Mouse (Mus musculus): Measurements from ENCODE around the gene Slit3.

The Slit3 gene

DNA sequence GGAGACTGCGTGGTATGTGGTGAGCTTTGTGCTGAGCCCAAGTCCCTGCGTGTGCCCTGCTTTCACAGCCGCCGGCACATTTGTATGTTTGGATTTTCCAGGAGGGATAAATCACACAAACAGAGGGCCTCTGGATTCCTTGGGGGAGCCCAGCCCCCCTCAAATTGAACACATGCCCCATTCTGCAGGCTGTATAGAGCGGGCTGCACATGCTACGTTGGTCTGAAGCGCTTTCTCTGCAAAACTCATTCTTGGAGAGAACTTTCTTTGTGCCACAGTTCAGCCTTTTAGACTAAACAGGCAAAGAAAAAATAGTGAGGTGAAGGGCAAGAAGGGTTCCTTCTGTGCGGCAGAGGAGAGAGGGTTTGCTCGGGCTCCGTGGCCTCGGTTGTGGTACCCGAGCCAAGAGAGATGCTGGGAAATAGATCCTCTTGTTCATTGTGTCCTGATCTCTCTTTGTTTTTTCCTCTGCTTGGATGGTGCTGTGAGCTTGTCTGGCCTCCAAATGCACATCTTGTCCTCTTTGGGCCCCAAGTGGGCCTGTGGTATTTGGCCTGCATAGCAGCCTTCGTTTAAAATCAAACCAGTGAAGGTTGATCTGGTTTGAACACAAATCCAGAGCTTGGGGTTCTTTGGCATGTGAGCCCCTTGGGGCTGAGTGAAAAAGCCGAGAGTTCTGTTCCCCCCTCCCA lies 295.5 kb downstream of the Slit3 start:
- DNase-seq, result no peak

DNA sequence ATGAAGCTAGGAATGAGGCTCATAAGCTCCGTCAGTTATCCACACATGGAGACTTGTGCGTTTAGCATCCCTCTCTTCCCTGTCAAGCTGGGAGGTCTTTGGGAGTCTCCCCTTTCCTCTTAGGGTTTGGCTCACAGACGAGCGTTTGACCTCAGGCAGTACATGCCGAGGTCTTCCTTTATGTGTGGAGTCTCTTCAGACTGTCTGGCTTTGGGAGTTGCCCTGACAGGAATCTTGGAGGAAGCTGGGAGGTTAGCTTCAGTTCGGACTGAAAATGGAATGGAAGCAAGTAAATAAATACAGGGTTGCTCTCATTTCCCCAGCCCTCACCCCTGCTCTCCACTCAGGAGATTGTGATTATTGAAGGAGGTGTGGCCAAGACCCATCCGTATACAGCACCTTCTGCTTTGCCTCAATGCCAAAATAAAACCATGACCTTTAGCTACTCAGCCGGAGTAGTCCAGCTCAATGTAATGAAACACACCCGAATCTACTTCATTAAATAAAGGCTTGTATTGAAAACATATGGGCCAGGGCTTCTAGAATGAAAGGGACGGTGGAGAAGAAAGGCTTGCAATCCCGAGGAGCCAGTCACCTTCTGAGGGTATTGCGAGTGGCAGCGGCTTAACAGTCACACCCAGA lies 297.0 kb downstream of the Slit3 start:
- DNase-seq, result no peak

DNA sequence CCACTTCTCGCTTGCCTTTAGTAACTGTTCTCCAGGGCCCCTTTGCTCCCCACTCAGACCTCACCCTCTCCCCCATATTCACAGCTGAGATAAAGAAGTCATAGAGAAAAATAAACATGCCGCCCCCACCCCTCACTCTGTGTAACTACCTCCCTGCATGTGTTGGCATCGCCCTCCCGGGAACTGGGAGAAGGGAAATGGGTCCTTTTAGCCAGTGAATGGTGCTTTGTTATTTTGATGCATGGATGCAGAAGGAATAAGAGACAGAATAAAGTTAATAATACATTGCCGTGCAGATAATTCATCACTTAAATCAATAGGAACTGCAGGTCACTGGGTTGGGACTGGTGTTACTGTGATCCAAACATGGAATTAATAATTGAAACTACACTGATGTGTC lies 298.0 kb downstream of the Slit3 start:
- DNase-seq, result no peak

DNA sequence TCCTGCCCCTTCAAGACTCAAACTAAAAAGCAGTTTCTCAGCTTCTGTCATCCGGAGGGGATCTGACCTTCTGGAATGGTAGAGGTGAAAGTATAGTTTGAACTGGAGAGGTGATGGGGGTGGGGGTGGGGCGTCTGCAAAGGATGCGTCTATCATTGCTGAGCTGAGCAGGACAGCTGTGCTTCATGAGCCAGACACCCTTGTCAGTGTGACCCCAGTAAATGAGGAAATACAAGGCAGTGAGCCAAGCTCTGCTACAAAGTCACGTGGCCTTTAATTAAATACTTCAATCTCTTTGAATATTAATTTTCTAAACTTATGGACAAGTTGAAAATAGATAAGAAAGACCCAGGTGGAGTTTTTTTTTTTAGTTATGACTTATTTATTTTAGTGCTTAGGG lies 300.7 kb downstream of the Slit3 start:
- DNase-seq, result no peak

DNA sequence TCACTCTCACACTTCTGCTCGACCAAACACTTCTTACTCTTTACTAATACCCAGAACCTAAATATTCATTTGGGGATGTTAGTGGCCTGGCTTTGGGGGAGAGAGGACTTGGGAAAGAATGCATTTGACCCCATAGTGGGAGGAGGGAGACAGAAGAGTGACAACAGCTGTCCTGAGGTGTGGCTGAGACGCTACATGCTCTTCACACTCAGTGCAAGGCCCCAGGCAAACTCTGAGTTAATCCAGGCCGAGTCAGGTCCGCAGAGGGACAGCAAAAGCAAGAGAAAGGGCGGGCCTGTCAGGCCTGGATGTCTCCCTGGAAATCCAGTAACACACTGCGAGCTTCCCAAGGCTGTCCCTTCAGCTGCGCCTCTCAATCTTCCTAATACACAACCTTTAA lies 307.0 kb downstream of the Slit3 start:
- DNase-seq, result no peak

DNA sequence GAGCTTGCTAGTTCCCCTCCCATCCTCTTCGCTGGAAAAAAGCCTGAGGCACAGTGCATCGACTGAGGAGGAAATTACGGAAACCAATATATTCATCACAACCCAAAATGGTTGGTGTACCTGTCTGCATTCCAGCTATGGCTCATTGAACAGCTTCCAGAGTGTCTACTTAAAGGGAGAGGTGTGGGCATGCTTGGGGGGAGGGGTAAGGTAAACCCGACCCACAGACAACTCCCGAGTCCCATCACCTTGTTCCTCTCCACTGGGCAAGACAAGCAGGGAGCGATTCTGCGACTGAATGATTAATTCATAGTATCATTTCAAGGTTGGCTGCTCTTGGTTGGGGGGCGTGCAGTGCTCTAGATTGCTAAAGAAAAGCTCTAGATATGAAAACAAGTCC lies 310.1 kb downstream of the Slit3 start:
- DNase-seq, result no peak

DNA sequence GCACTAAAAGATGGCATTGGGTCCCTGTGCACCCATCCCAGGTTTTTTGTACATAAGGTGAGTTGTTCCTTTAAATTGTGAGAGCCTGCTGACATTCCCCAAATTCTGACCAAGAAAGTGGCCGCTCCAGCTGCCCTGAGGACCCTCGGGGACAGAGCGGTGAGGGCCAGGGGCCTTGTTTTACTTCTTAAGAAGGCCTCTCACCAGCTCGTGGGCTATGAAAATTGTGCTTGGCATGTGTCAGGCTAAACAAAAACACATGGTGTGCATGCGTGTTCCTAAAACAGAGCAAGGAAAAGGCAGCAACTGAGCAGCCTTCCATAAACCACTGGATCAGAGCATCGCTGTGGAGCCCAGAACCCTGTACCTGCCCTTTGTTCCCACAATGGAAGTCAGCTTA lies 316.5 kb downstream of the Slit3 start:
- DNase-seq, result no peak

DNA sequence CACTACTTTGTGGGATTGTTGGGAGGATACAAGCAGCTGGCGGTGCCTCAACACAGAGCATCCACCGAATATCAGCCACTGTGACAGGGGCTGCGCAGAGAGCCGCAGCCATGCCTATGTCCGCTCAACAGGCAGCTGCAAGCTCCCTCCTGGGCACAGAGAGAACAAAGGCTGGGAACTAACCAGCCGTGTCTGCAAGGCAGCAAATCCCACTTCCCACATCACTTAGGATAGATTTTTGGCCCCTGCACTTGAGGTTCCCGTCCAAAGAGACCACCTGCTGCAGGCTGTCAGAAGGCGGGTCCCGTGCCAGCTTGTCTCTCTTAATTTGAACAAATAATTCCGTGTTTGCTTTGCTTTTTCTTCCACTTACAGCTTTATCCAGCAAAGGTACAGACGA lies 319.2 kb downstream of the Slit3 start:
- DNase-seq, result no peak

DNA sequence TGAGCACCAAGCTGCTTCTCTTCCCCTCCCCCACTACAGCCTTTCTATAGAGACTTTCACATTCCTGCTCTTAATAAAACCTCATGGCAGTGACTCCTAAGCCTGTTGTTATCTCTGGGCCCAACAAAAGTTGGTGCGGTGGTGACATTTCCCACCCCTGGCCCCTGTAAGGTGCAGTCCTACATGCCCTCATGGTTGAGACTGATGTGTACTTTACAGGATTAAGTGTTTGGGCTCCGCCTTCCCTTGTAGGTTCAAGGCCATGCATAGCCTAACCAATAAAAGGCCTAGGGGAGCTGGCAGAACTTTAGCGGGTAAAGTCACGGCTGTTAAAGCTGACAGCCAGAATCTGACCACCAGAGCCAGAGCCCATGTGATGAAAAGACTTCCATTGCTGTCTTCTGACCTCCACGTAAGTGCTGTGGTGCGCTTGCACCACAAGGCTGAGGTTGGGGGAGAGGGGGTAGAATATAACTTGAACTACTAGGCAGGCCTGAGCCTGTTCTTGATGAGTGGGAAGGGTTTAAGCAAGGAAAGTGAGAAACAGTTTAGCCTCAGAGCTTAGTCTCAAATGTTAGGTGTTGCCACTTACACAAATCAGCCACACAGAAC lies 323.6 kb downstream of the Slit3 start:
- no peak for DNase-seq

DNA sequence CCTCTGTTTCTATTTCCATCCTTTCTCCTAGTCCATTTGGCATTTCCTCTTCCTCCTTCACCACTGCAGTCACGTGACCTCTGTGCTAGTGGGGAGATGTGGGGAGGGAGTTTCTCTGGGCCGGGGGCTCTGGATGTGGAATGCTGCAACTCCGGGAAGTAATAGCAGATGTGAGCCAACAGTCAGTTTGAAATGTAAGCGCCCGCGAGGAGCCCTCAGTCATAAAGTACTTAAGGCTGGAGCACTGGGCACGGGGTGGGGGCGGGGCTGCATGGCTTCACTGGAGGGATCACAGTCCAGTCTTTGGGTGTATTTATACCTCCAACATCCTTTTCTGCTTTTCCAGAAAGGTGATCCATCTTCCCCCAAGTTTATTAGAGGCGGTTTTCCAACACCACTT lies 326.9 kb downstream of the Slit3 start:
- no peak for DNase-seq

DNA sequence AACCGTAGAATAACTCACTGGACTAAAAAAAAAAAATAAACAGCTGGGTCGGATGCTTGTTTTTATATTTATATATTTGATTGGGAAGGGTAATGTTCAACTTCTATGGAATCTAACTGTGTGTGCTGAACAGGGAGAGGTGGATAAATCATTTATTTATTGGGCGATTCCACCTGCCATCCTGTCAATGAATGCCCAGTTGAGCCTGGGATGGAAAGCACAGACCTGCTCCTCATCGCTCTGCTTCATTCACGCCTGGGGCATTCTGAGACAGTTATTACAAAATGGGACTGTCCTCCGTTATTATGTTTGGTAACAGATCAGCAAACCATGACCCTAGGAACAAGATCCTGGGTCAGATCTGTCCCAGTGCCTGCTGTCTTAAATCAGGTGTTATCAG lies 328.2 kb downstream of the Slit3 start:
- DNase-seq, result peak; percentile 27

DNA sequence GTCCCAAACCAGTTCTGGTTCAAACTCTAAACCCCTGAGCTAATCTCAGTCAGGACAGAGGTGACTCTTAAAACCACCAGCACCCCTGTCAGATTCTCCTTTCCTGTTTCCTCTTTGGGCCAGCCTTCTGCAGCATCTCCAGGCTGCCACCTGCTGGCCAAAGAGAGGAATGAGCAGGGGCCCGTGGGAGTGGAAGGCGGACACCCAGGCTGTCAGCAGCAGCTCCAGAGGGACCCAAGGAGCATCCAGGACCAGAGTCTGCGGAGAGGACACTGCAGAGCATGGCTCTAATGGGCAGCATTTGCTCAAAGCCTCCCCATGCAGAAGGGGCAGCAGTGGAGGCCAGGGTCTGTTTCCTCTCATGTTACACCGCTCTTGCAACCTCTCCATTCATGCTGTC lies 330.6 kb downstream of the Slit3 start:
- peak; percentile 74 for DNase-seq

DNA sequence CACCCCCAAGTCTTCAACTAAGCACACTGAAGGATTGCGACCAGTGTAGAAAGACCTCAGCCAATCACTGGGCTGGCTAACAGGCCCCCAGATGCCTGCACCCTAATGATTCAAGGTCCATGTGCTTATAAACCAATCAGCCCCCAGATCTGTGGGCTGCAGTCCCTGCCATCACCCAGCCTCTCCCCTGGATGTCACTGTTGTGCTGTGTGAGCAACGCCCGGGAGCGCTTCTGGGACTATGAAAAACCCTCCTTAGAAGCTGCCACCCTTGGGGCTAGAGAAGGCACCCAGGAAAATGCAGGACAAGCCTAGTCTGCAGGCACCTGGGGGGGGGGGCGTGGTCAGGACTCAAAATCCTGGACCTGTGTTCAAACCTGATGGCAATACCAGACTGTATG lies 331.4 kb downstream of the Slit3 start:
- no peak for DNase-seq

DNA sequence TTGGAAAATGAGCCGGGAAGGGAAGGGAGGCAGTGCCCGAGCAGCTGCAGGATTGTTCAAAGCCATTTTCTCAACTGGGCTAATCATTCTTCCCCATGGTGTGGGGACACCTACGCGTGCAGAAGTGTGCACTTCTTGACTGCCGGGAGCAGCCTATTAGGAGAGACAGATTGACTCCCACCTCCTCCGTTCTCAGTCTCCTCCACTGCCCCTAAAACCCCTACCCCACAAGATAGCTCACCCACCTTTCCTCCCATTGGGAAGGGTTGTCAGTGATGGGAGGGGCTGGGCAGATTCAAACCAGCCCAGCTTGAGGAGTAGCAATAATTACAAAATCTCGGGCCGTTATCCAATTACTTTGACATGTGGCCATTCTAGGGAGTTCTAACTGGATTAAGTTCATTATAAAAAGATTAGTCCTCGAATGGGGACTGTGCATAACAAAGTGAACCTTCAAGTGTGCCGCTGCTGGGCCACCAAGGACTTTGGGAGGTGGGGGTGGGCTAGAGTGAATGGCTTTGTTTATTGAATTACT lies 333.2 kb downstream of the Slit3 start:
- no peak for DNase-seq

DNA sequence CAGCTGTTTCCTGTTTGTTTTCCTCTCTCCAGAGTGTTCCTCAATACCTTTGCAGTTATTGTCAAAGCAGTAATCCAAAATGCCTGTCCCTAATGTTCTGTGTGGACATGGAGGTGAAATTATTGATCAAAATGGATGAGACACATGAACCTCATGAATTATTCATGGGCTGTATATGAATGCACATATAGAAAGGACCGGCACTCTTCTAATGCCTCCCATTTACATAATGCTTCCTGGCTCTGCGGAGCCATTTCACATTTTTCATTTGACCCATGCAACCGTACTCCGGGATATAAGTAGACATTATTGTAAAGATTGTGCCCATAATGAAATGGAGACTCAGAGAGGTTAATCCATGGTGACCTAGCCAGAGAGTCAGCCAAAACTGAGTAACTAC lies 333.8 kb downstream of the Slit3 start:
- no peak for DNase-seq

DNA sequence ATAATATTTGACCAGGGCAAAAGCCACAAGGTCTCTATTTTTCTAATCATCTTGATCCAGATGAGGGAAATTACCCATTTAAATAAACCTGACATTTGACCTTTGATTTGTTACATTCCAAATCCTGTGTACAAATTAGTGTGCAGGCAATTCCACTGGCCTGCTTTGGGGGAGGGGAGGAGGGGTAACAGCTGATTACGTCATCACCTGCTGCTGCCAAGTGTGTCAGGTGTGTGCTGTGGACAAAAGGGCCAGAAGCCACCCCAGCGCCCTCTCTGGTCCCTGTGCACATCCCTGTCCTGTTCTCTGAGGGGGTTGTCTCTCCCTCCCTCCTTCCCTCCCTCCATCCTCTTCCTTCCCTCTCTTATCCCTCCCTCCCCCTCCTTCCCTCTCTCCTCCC lies 337.0 kb downstream of the Slit3 start:
- DNase-seq, result no peak

DNA sequence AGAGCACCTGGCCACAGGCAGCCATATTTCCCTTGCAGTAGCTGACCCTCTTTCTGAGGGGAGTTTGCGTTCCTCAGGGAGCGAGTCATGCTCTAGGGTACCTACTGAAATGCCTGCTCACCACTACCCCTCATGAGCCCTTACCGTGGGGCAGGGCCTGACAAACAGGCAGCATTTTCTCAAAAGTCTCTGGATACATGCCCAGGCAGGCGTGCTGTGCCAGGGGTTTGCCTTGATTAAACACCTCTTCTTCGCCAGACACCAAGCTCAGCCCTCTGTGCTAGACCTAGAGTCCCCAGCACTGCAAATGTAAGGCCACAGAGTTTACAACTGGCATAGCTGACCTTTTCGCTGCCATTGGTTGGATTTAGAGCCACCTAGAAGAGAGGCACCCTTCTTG lies 345.7 kb downstream of the Slit3 start:
- DNase-seq, result no peak

DNA sequence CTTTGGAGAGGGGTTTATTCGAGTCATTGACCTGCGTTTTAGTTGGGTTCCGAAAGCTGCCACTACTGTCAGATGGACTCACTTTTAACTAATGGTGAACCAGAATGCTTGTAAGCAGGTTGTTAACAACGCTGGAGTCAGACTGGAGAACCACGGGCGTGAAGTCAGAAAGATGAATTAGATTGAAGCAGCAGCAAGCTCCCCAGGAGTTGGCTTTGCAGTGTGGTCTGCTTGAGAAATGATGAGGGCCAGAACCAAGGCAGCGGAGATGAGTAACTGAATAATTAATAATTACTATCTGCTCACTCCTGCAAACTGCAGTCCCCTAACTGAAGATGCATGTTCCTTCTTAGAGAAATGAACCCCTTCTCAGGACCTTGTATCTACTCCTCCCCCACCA lies 347.8 kb downstream of the Slit3 start:
- DNase-seq, result no peak

DNA sequence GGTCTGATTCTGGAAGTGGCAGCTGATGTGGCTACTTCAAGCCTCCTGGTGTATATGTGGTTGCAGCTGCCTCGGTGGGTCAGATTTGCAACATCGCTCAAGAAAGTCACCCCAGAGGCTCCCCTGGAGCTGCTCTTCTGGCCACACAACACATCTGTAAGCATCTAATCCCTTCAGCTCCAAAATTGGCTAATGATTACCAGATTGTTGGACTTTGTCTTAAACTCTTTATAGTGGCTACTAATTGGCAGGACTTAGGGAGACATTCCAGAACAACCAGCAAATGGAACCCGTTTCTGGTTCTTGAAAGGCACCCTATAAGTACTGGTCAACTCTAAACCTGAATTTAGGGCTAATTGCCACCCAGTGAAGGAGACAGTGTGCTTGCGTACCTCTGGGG lies 348.9 kb downstream of the Slit3 start:
- peak; percentile 17 for DNase-seq

DNA sequence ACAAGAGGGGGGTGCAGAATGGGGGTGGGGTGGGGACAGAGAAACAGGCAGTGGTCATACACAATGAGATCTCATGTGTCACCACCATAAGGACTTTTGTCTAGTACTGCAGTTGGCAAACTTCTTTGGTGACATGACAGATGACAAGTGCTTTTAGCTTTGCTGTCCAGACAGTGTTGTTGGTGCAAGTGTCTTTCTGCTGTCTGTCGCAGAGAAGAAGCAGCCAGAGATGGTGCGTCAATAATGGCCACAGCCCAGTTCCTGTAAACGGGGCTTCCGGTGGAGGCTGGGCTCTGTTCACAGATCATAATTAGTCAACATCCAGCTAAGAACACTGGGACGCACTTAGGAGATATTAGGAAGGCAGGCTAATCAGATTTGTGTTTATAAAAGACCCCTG lies 349.8 kb downstream of the Slit3 start:
- no peak for DNase-seq

DNA sequence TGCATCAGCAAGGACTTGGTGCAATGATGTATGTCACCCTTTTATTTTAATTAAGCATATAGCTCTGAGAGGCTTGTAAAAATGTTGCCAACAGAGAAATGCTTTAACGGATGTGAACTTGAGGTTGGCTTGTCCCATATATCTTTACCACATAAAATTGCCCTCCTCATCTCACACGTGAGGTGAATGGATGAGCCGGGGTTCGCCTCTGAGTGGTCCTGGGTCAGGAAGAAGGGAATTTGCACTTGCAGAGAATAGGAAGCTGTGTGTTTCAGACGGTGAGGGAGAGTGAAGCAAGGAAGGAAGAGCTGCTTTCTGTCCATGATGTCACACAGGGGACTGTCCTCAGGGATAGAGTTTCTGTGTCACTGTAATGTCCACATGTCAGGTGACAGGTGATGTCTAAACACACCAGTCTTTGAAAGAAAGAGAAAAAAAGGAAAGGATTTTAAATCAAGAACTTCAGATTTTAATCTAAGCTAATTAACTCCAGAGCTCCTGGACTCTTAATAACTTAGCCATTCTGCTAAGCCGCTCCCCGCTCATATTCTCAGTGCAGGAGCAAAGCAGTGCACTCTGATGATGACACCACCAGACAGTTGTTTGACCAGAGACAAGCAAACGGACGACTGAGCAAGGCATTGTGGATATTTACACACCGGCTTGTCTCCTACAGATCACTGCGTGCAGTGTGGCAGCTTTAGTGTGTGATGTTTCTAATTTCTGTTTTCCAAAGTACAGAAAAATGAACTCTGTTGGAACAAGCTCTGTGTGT lies 352.0 kb downstream of the Slit3 start:
- no peak for DNase-seq

DNA sequence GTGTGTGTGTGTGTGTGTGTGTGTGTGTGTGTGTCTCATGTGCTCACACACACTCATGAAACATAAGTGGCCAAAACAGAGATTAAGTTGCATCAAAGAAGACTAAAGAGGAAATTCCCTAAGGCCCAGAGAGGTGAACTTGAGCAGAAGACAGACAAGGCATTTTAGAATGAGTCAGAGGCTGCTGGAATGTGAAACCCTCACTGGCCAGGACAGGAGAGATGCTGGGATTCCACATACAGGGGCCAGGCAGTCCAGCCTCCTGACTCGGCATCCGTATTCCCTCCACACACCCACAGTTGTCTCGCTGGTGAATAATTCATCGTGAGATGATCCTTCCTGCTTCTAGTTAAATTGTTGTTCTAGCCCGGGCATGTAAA lies 352.6 kb downstream of the Slit3 start:
- DNase-seq, result no peak

DNA sequence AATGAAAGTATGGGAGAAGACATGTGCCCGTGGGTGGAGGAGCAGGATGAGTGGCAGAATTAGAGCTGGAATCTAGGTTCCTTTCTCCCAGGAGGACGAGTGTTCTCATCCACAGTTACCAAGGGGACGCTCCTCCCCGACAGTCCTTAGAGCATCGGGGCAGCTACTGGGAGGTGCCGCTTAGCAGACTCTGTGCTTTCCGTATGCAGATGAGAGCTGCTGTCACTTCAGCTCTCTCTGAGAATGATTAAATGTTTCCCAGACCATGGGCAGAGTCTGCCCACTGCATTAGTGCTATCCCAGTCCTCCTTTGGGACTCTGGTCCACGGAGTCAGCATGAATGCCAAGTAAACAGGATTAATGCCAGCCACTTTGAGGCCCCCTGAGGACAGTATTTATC lies 359.1 kb downstream of the Slit3 start:
- DNase-seq, result no peak
